Mouse (Mus musculus) embryonic facial prominence, embryonic 15.5 days (tissue): ENCODE data around the gene Ccdc14. TPM values are rescaled to one million over a fixed set of nuclear protein-coding genes. Genes with fewer than 3 reads are reported as not detected.
A peak's percentile ranks its signal among the peaks of the same experiment; 100 is the strongest.
"Not testable (repeated sequence)": the region's sequence is repeated elsewhere in the genome, so short reads cannot be mapped to it uniquely, and the experiment has no call there.

Source experiments
- ATAC-seq: fragments of 200-750 bp; cut with Nextera tagmentation; 2 replicates; pipeline ENCODE4 v1.8.0; 2017; ENCODE audit warnings: low read depth, moderate TSS enrichment; ENCODE audit not compliant: insufficient number of reproducible peaks, low FRiP score, low TSS enrichment
- H3K27ac ChIP-seq: fragments of 300-500 bp; sonication (generic); replicated peaks from 2 replicates; pipeline ENCODE4 v1.5.1; 2015; ENCODE audit warnings: mild to moderate bottlenecking, inconsistent platforms
- H3K27me3 ChIP-seq: fragments of 300-500 bp; sonication (generic); 2 replicates; pipeline ENCODE4 v1.6.1; 2015; ENCODE audit warnings: inconsistent platforms
- H3K36me3 ChIP-seq: fragments of 300-500 bp; sonication (generic); 2 replicates; pipeline ENCODE4 v1.6.1; 2015; ENCODE audit warnings: mild to moderate bottlenecking, inconsistent platforms
- H3K4me1 ChIP-seq: fragments of 300-500 bp; sonication (generic); 2 replicates; pipeline ENCODE4 v1.6.1; 2015; ENCODE audit warnings: inconsistent platforms
- H3K4me2 ChIP-seq: fragments of 300-500 bp; sonication (generic); replicated peaks from 2 replicates; pipeline ENCODE4 v1.6.1; 2015; ENCODE audit warnings: mild to moderate bottlenecking, inconsistent platforms
- H3K4me3 ChIP-seq: fragments of 300-500 bp; sonication (generic); replicated peaks from 2 replicates; pipeline ENCODE4 v1.5.1; 2015; ENCODE audit warnings: mild to moderate bottlenecking, inconsistent platforms
- H3K9ac ChIP-seq: fragments of 300-500 bp; sonication (generic); 2 replicates; pipeline ENCODE4 v1.6.1; 2015; ENCODE audit warnings: inconsistent platforms
- H3K9me3 ChIP-seq: fragments of 300-500 bp; sonication (generic); replicated peaks from 2 replicates; pipeline ENCODE4 v1.6.1; 2016; ENCODE audit warnings: inconsistent platforms
- WGBS: fragments of 180-500 bp; shearing (Covaris S2); methylation state at CpG from one replicate; pipeline ENCODE4 v1.1.7; 2015; 5-methylcytosine and 5-hydroxymethylcytosine counted together
- polyA plus RNA-seq: library from polyadenylated mRNA; unstranded; fragments of >200 nt; fragmentation: Nextera tagmentation; extraction: Ambion mirVana; gene quantifications from 2 replicates; pipeline ENCODE4 v1.2.1, GENCODE M21; 2015

The Ccdc14 gene
- 5.7 and 6.2 TPM in 2 replicates for polyA plus RNA-seq

DNA sequence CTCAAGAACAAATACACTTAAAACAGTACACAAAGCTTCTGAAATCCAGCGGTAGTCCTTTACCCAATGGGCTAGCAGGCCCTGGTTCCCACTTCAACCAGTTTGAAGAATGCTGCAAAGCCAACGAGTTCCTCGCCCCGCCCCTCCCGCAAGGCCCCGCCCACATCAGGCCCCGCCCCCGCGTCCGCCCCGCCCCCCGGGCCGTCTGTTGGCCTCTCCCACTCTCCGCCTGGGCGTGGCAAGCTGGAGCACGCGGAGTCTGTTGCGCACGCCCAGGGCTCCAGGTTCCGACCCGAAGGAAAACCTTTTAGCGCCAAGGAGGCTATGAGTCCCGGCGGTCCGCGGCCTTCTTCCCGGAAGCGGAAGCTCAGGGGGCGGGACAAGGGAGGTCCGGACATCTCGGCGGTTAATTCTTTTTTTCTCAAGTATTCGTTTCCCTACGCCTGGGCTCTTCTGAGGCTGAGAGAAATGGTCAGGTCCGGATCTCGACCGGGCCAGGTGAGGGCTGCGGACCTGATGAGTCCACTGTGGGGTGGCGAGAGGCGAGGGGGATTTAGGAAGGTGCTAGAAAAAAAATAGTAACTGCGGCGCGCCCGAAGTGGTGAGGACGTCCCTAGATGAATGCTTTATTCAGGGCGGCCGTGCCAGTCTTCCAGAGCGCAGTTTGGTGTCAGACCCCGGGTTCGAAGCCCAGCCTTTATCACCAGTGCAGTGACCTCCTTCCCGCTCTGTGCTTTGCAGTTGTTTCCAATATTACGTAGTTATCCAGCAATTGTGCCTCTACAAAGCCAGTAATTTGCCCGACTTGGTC lies at the start of gene Ccdc14:
Ccdc14 (plus strand) TSS at position 283 of the 811 bp plus-strand sequence.
- peak within 1 kb of the TSS; percentile 86 for H3K27ac ChIP-seq
- no peaks in the 10 kb centered on the region for H3K36me3 ChIP-seq
- H3K9ac ChIP-seq: peak within 1 kb of the TSS; percentile 64
- no peaks in the 10 kb centered on the region for H3K27me3 ChIP-seq
- no peaks in the 10 kb centered on the region for H3K9me3 ChIP-seq
- peak within 1 kb of the TSS; percentile 73 for H3K4me3 ChIP-seq
- peaks cover 6% of the 10 kb centered on the region; the same call in 1 of the 2 replicates for H3K4me1 ChIP-seq
- peak within 1 kb of the TSS; percentile 83 for H3K4me2 ChIP-seq
- ATAC-seq: peak; percentile 89
- under 1% methylated on average over 53 of the region's 53 CpGs for WGBS

DNA sequence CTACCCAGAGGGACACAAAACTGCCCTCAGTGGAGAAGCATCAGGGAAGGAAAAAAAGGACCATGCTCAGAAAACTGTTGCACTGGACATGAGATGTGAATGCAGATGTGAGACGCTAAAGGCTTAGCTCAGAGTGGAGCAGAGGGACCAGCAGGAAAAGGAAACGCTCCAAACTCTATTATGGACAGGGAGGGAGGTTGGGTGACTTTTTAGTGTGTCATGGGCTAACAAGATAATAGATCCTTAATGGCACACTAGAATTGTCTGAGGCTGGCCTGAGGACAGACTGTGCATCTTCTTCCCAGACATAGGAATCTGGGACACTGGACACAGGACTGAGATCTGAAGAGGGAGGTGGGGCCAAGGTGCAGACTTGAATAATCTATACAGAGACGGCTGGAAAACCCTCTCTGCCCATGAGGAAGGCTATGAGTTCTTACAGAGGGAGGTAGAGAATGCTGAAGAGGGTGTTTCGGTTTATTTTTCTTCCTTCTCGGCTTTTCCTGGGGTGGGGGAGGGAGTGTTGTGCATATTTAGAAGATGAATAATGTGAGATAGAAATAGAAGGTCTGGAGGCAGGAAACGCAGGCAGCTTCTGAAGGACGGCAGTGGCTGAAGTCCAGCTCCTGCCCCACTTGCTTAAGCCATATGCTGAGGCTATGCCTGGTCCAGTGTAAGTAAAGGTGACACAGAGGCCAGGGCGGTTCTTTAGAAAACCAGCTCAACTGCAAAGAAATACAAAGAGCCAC lies 46.7 kb upstream of the Ccdc14 start:
- WGBS: 55% methylated on average over 8 of the region's 8 CpGs
- no peak overlapping the region for H3K4me3 ChIP-seq
- H3K27ac ChIP-seq: no peak overlapping the region
- H3K9ac ChIP-seq: no peak overlapping the region
- 0 out of 2 replicates have a peak, but pooled peaks cover 2% of the 10 kb centered on the region for H3K4me1 ChIP-seq
- H3K27me3 ChIP-seq: no peaks in the 10 kb centered on the region
- no peak for ATAC-seq
- H3K36me3 ChIP-seq: no peaks in the 10 kb centered on the region
- H3K9me3 ChIP-seq: no peaks in the 10 kb centered on the region
- no peak overlapping the region for H3K4me2 ChIP-seq

DNA sequence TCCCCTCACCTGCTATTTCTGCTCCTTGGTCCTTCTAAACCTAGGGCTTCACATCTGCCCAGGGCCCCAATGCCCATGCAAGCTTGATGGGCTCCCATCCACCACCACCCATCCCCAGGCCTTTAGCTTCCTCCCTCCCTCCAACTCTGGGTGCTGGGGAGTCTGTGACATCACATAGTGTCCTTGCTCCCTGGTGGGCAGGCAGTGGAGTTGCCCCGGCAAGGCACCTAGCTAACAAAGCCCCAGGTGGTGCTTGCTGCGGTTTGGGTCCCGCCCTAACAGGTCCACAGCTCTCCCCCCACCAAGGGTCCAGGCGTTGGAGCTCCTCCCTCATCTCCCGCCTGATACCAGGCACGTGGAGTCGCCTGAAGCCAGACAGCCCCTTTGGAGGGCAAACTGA lies 40.8 kb upstream of the Ccdc14 start, which contains the start of gene Ropn1:
Ropn1 (plus strand) TSS at position 301 of the 400 bp plus-strand sequence.
- no peak for ATAC-seq
- H3K4me3 ChIP-seq: no peak within 1 kb of the TSS
- no peaks in the 10 kb centered on the region for H3K9me3 ChIP-seq
- H3K4me2 ChIP-seq: no peak within 1 kb of the TSS
- H3K4me1 ChIP-seq: no peaks in the 10 kb centered on the region
- no peaks in the 10 kb centered on the region for H3K36me3 ChIP-seq
- H3K27ac ChIP-seq: no peak within 1 kb of the TSS
- 39% methylated on average over 7 of the region's 7 CpGs for WGBS
- H3K27me3 ChIP-seq: no peaks in the 10 kb centered on the region
- no peak within 1 kb of the TSS for H3K9ac ChIP-seq

DNA sequence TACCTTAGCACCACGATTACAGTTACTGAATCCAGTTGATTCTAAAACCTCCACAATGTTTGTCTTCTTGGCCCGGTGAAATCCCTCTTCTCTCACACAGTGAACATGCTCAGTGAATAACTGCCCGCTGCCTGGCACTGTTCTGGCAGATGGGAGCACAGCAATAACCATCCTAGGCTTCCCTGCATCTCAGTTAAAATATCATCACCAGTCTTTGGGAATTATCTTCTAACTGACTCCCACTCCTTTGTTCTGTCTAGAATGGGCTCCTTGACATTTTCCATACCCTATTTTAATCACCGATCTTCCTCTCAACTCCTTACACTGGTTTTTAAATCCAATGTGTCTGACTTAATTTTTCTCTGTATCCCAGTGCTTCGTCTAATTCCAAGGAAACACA lies 37.4 kb upstream of the Ccdc14 start:
- WGBS: 83% methylated on average over 5 of the region's 5 CpGs
- Histone ChIP-seq H3K4me2 (no peak overlapping the region), H3K9ac (no peak overlapping the region), H3K27ac (no peak overlapping the region), H3K27me3 (no peaks in the 10 kb centered on the region), H3K36me3 (no peaks in the 10 kb centered on the region), H3K4me1 (0 out of 2 replicates have a peak, but pooled peaks cover 2% of the 10 kb centered on the region), H3K9me3 (no peaks in the 10 kb centered on the region), H3K4me3 (no peak overlapping the region)
- no peak for ATAC-seq

DNA sequence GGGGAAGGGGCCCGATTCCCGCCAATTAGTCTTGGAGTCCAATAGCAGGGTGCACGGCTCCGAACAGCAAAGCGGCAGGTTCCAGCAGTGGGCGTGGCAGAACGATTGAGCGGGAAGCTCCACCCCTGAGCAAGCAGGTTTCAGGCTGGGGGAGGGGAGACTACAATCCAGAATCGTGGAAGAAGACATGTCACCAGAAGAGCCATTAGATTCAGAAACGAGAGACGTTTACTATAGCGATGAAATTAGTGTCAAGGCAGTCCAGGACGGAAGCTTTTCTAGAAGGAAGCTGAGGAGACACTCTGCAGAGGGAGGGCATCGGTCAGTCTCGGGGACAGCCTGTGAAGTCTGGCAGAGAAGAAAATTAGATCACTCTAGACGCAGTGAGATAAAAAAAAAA lies 32.9 kb upstream of the Ccdc14 start:
- 3% methylated on average over 16 of the region's 16 CpGs for whole genome bisulfite sequencing
- not testable (repeated sequence) for ATAC-seq, H3K4me1 ChIP-seq, H3K9ac ChIP-seq, H3K27me3 ChIP-seq, H3K27ac ChIP-seq, H3K9me3 ChIP-seq, H3K36me3 ChIP-seq
- Histone ChIP-seq H3K4me2 (peak overlapping the region; percentile 53), H3K4me3 (peak overlapping the region; percentile 35)

DNA sequence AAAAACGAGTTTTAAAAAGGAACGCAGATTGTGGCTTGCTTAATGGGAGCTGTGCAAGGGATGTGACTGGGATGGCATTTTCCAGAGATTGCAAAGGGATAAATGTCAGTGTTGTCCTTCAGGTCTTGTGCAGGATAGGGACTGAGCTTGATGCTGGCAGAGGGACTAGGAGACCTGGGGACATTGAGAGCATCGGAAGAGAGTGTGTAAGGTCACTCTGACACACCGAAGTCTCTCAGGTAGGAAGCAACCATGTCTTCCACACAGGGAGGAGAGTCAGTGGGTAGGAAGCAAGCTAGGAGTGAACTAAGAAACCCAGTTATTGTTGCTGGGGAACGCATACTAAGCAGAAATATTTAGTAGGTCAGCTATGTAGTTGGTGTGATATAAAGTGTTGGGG lies 32.4 kb upstream of the Ccdc14 start:
- Histone ChIP-seq H3K4me1 (0 out of 2 replicates have a peak, but pooled peaks cover 5% of the 10 kb centered on the region), H3K27me3 (no peaks in the 10 kb centered on the region), H3K27ac (no peak overlapping the region), H3K36me3 (no peaks in the 10 kb centered on the region), H3K9ac (no peak overlapping the region), H3K9me3 (no peaks in the 10 kb centered on the region), H3K4me3 (peak overlapping the region; percentile 35), H3K4me2 (peak overlapping the region; percentile 53)
- 35% methylated on average over 5 of the region's 5 CpGs for WGBS
- no peak for ATAC-seq

DNA sequence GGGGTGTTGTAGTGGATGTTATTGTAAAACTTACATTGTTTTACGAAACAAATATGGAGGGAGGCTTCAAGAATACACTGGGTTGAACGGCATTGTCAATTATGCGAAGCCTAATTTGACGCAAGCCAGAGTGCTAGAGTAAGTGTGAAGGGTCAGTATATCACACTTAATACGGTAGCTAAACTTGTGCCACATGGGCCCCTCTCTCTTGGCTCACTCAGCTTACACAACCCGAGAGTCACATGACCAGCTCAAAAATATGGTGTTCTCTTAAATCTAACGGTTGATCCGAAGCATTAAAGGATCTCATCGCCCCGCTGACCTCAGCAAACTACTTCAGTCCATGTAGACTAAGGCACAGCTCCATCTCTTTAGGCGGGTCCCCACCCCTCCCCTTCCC lies 32.0 kb upstream of the Ccdc14 start:
- Histone ChIP-seq H3K36me3 (no peaks in the 10 kb centered on the region), H3K9ac (no peak overlapping the region), H3K4me1 (0 out of 2 replicates have a peak, but pooled peaks cover 5% of the 10 kb centered on the region), H3K27me3 (no peaks in the 10 kb centered on the region), H3K4me3 (peak overlapping the region; percentile 35; the same call in 1 of the 2 replicates), H3K4me2 (peak overlapping the region; percentile 53), H3K9me3 (no peaks in the 10 kb centered on the region), H3K27ac (no peak overlapping the region)
- WGBS: 33% methylated on average over 11 of the region's 11 CpGs
- peak; percentile 19; the same call in 1 of the 2 replicates for ATAC-seq

DNA sequence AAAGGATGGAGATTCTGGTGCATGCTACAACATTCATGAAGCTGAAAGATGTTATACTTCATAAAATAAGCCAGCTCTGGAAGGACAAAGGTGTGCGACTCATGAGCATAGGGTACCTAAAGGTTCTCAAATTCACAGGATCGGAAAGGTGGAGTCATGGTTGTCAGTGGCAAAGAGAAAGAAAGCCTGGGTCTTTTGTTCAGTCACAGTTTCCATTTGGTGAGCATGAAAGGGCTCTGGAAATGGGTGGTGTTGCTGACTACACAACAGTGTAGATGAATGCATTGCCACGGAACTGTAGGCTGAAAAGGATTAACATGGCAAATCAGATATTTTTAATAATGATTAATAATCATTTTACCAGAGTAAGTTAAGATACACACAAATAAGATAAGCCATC lies 25.9 kb upstream of the Ccdc14 start:
- Histone ChIP-seq H3K27me3 (peaks cover 21% of the 10 kb centered on the region), H3K9ac (no peak overlapping the region), H3K4me2 (no peak overlapping the region), H3K4me3 (no peak overlapping the region), H3K4me1 (peaks cover 8% of the 10 kb centered on the region; the same call in 1 of the 2 replicates), H3K9me3 (no peaks in the 10 kb centered on the region), H3K36me3 (no peaks in the 10 kb centered on the region), H3K27ac (no peak overlapping the region)
- no peak for ATAC-seq
- 85% methylated on average over 3 of the region's 3 CpGs for WGBS

DNA sequence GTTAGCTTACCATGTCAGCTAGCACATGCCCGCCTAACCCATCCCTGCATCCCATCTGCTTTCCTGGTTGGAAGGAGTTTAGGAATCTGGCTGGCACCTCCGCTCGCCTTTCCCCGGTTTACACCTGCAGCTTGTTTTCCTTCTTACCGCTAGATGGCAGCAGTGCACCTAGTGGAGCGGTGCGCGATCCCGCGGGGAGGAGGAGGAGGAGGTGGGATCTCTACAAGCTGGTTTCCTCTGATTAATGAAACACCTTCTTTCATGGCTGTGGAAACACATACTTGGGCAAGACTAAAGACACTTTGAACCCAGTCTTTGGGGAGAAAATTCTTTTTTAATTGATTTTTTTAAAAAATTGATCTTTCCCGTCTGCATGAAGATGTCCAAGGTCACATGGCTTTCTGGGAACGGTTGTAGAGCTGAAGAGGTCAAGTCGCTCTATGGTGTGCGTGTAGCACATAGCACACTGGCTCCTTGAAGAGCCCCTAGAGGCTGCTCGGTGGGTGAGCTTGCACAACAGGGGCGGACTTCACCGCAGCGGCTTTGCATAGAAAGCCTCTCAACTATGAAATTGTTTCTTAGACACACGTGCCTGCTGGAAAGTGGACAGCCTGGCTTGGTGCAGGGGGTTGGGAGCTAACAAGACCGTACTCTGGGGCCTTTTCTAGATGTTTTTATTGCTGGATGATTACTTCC lies 23.2 kb upstream of the Ccdc14 start:
- no peak for ATAC-seq
- peak overlapping the region; percentile 40 for H3K4me2 ChIP-seq
- no peak overlapping the region for H3K9ac ChIP-seq
- H3K4me3 ChIP-seq: peak overlapping the region; percentile 11; the same call in 1 of the 2 replicates
- 8% methylated on average over 20 of the region's 20 CpGs for WGBS
- peaks cover 30% of the 10 kb centered on the region for H3K27me3 ChIP-seq
- H3K4me1 ChIP-seq: peaks cover 8% of the 10 kb centered on the region; the same call in 1 of the 2 replicates
- no peaks in the 10 kb centered on the region for H3K9me3 ChIP-seq
- no peak overlapping the region for H3K27ac ChIP-seq
- no peaks in the 10 kb centered on the region for H3K36me3 ChIP-seq

DNA sequence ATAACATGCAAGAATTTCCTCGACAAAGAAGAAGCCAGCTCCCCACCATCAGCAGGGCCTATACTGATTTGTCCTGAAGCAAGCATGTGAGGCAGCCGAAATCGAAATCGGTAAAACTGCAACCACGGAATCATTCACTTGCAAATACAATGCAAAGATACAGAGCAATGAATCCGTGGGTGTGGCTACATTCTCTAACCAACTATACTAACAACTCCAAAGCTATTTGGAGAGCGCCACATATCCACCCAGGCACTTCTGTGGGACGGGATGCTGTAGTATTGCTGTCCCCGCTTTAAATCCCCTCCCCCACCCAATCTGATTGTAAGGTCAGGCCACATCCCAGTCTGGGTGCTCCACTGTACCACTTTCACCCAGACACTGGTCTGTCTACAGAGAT lies 22.1 kb upstream of the Ccdc14 start:
- Histone ChIP-seq H3K27me3 (peaks cover 30% of the 10 kb centered on the region), H3K27ac (no peak overlapping the region), H3K9me3 (no peaks in the 10 kb centered on the region), H3K36me3 (no peaks in the 10 kb centered on the region), H3K4me2 (no peak overlapping the region), H3K4me1 (peaks cover 8% of the 10 kb centered on the region; the same call in 1 of the 2 replicates), H3K4me3 (no peak overlapping the region), H3K9ac (no peak overlapping the region)
- 62% methylated on average over 9 of the region's 9 CpGs for WGBS
- no peak for ATAC-seq

DNA sequence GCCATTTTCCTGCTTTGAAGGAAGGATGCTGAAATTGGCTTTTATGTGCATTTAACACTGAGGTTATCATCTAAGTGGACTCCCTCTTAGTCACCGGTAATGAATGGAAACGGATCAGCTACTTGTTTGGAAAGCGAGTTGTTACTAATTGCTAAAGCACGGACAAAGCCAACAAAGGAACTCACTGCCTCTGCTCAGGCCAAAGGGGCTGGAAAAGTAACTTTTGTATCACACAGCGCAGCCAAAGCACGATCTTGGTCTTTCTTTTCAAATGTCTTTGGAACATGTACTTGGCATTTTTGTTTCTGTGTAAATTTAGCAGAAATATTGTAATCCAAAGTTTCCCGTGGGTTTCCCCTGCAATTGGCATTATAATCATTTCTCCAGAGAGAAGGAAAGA lies 18.4 kb upstream of the Ccdc14 start:
- 57% methylated on average over 7 of the region's 7 CpGs for WGBS

More for the DNA sequence above, 18.4 kb upstream of the Ccdc14 start:
- no peak for ATAC-seq
- no peaks in the 10 kb centered on the region for H3K9me3 ChIP-seq
- H3K9ac ChIP-seq: no peak overlapping the region
- no peaks in the 10 kb centered on the region for H3K36me3 ChIP-seq
- H3K4me1 ChIP-seq: peaks cover 5% of the 10 kb centered on the region; the same call in 1 of the 2 replicates
- no peak overlapping the region for H3K4me3 ChIP-seq
- no peak overlapping the region for H3K27ac ChIP-seq
- peaks cover 23% of the 10 kb centered on the region for H3K27me3 ChIP-seq
- no peak overlapping the region for H3K4me2 ChIP-seq
